Mouse (Mus musculus): ENCODE measurements at regions not wholly inside any gene's neighbourhood (a gene's known extent, or its start where the extent isn't known, plus 50 kb on each side); places are given as distances from the start of the nearest gene placed in this dataset.

GRCm38 (mm10) chr8:126686827-126687226 is 93.0 kb upstream of the Irf2bp2 start:
- no peaks in the 10 kb centered on the region for H3K9me3 ChIP-seq (ENCODE audit: control insufficient read depth, low read length)
- H3K4me2 ChIP-seq (ENCODE audit: low read length) = no peak overlapping the region
- 94% methylated on average over 4 of the region's 4 CpGs for WGBS
- no peak overlapping the region for H3K9ac ChIP-seq (ENCODE audit: low read depth, low read length)
- H3K36me3 ChIP-seq (ENCODE audit: control insufficient read depth, insufficient read depth, low read length) = no peaks in the 10 kb centered on the region
- H3K4me3 ChIP-seq (ENCODE audit: low read length) = no peak overlapping the region
- no peaks in the 10 kb centered on the region; the same call in 1 of the 2 replicates for H3K4me1 ChIP-seq (ENCODE audit: control insufficient read depth, insufficient read depth, low read depth, low read length)
- H3K27ac ChIP-seq (ENCODE audit: low read depth, low read length) = no peak overlapping the region
- no peak for ATAC-seq
- no peaks in the 10 kb centered on the region for H3K27me3 ChIP-seq (replicated peaks; ENCODE audit: control insufficient read depth, insufficient read depth, low read length)

GRCm38 (mm10) chr8:126685365-126685764 is 91.6 kb upstream of the Irf2bp2 start:
- no peaks in the 10 kb centered on the region; the same call in 1 of the 2 replicates for H3K4me1 ChIP-seq (ENCODE audit: control insufficient read depth, insufficient read depth, low read depth, low read length)
- no peak overlapping the region for H3K4me2 ChIP-seq (ENCODE audit: low read length)
- no peak overlapping the region for H3K9ac ChIP-seq (ENCODE audit: low read depth, low read length)
- no peaks in the 10 kb centered on the region for H3K27me3 ChIP-seq (replicated peaks; ENCODE audit: control insufficient read depth, insufficient read depth, low read length)
- WGBS = 74% methylated on average over 6 of the region's 6 CpGs
- no peak overlapping the region for H3K27ac ChIP-seq (ENCODE audit: low read depth, low read length)
- H3K4me3 ChIP-seq (ENCODE audit: low read length) = no peak overlapping the region
- H3K9me3 ChIP-seq (ENCODE audit: control insufficient read depth, low read length) = no peaks in the 10 kb centered on the region
- no peak for ATAC-seq
- no peaks in the 10 kb centered on the region for H3K36me3 ChIP-seq (ENCODE audit: control insufficient read depth, insufficient read depth, low read length)

DNA sequence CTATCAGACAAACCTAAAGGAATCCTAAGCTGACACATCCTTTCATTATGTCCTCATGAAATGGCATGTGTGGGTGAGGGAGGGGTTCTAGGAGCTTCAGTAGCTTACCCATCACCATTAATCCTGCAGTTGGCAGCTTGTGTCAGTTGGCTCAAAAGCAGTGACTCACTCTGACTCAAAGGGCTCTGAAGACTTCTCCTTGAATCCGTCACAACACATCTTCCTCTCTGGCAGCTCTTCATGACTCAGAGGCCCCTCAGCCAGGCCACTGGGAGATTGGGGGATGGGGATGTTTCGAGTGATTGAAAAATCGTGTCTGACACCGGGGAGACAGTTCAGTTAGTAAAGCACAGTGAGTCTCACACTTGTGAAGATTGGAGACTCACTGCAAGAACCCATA is 90.2 kb upstream of the Irf2bp2 start:
- Histone ChIP-seq H3K27ac (ENCODE audit: low read depth, low read length) (no peak overlapping the region), H3K9ac (ENCODE audit: low read depth, low read length) (no peak overlapping the region), H3K27me3 (replicated peaks; ENCODE audit: control insufficient read depth, insufficient read depth, low read length) (no peaks in the 10 kb centered on the region), H3K4me3 (ENCODE audit: low read length) (no peak overlapping the region), H3K4me2 (ENCODE audit: low read length) (no peak overlapping the region), H3K4me1 (ENCODE audit: control insufficient read depth, insufficient read depth, low read depth, low read length) (no peaks in the 10 kb centered on the region; the same call in 1 of the 2 replicates), H3K36me3 (ENCODE audit: control insufficient read depth, insufficient read depth, low read length) (no peaks in the 10 kb centered on the region), H3K9me3 (ENCODE audit: control insufficient read depth, low read length) (no peaks in the 10 kb centered on the region)
- 65% methylated on average over 4 of the region's 4 CpGs for WGBS
- no peak for ATAC-seq

- 91% methylated on average over 2 of the region's 2 CpGs for WGBS
- Histone ChIP-seq H3K27me3 (replicated peaks; ENCODE audit: control insufficient read depth, insufficient read depth, low read length) (no peaks in the 10 kb centered on the region), H3K4me2 (ENCODE audit: low read length) (no peak overlapping the region), H3K9me3 (ENCODE audit: control insufficient read depth, low read length) (no peaks in the 10 kb centered on the region), H3K4me1 (ENCODE audit: control insufficient read depth, insufficient read depth, low read depth, low read length) (no peaks in the 10 kb centered on the region; the same call in none of the 2 replicates), H3K36me3 (ENCODE audit: control insufficient read depth, insufficient read depth, low read length) (no peaks in the 10 kb centered on the region), H3K9ac (ENCODE audit: low read depth, low read length) (no peak overlapping the region), H3K27ac (ENCODE audit: low read depth, low read length) (no peak overlapping the region), H3K4me3 (ENCODE audit: low read length) (no peak overlapping the region)
- no peak for ATAC-seq
Measured at GRCm38 (mm10) chr8:126683555-126683947, 89.8 kb upstream of the Irf2bp2 start.

DNA sequence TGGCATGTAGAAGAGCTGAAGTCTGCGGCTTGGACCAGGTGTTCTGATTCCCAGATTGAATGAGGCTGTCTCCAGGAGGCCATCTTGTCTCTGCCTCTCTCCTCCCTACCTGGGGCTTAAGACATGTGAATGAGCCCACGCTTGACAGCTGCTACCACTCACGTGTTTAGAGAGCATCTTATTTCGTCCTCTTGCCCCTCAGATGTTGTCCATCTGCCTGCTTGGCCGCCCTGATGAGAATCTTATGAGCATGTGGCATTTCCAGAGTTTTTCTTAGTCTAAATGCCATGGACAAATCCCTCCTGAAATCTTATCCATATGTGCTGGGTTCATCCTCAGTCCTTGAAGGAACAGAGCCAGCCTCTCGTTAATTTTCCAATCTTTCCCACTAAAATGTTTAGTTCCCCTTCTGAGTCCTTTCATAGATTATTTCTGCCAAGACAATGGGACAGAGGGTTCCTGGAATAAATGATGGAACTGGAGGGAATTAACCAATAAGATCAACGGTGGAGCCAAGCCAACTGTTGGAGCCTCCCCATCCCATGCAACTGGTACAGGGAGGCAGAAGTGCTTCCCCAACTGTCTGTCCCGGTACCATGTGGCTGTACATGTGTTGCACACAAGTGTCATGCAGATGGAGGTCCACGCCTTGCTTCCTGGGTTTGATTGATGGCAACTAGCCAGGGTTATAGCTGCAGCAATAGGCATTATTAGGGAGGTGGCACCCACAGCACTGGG is 89.2 kb upstream of the Irf2bp2 start:
- Histone ChIP-seq H3K27ac (ENCODE audit: low read depth, low read length) (peak overlapping the region; percentile 40; the same call in 1 of the 2 replicates), H3K4me1 (ENCODE audit: control insufficient read depth, insufficient read depth, low read depth, low read length) (peaks cover 5% of the 10 kb centered on the region), H3K4me2 (ENCODE audit: low read length) (no peak overlapping the region), H3K27me3 (replicated peaks; ENCODE audit: control insufficient read depth, insufficient read depth, low read length) (no peaks in the 10 kb centered on the region), H3K9ac (ENCODE audit: low read depth, low read length) (no peak overlapping the region), H3K4me3 (ENCODE audit: low read length) (no peak overlapping the region), H3K36me3 (ENCODE audit: control insufficient read depth, insufficient read depth, low read length) (no peaks in the 10 kb centered on the region), H3K9me3 (ENCODE audit: control insufficient read depth, low read length) (no peaks in the 10 kb centered on the region)
- ATAC-seq = no peak
- WGBS = 72% methylated on average over 9 of the region's 9 CpGs

- no peaks in the 10 kb centered on the region for H3K36me3 ChIP-seq (ENCODE audit: control insufficient read depth, insufficient read depth, low read length)
- no peak for ATAC-seq
- 48% methylated on average over 6 of the region's 6 CpGs for WGBS
- H3K4me1 ChIP-seq (ENCODE audit: control insufficient read depth, insufficient read depth, low read depth, low read length) = peaks cover 10% of the 10 kb centered on the region
- H3K27ac ChIP-seq (ENCODE audit: low read depth, low read length) = peak overlapping the region; percentile 40
- H3K27me3 ChIP-seq (replicated peaks; ENCODE audit: control insufficient read depth, insufficient read depth, low read length) = no peaks in the 10 kb centered on the region
- H3K4me3 ChIP-seq (ENCODE audit: low read length) = no peak overlapping the region
- H3K4me2 ChIP-seq (ENCODE audit: low read length) = no peak overlapping the region
- H3K9ac ChIP-seq (ENCODE audit: low read depth, low read length) = no peak overlapping the region
- H3K9me3 ChIP-seq (ENCODE audit: control insufficient read depth, low read length) = no peaks in the 10 kb centered on the region
Measured at GRCm38 (mm10) chr8:126681948-126682651, 88.3 kb upstream of the Irf2bp2 start.

DNA sequence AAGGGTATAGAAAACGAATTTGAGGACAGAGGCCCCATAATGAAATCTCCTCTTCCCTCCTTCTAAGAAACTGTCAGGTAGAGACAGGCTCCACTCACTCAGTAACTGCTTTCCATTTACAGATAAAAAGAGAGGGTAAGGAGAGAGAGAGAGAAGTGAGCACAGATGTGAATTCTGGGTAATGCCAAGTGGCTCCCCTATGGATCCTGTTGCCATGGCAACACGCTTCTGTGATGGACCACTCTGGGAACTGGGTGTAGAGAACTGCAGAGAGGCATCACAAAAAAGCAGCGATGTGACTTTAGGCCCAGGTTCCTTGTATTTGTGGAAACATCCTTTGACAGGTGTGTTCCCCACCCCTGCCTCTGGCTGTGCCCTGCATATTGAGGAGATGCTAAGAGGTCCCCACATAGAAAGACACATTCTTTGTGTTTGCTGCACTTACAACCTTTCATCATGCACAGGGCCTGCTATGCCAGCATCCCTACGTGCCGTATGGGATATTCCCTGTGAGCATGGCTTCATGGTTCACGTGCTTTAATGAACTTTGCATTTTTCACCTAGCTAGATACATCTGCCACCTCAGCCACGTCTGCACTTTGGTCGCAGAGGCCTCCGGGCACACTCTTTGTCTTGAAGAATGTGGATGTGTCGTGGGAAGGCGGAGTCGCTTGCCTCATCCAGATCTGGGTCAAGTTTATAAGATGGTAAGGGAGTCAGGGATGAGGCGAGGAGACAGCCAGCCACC is 84.4 kb upstream of the Irf2bp2 start:
- H3K36me3 ChIP-seq (ENCODE audit: control insufficient read depth, insufficient read depth, low read length) = no peaks in the 10 kb centered on the region
- H3K27ac ChIP-seq (ENCODE audit: low read depth, low read length) = peak overlapping the region; percentile 82
- peak; percentile 85 for ATAC-seq
- no peaks in the 10 kb centered on the region for H3K9me3 ChIP-seq (ENCODE audit: control insufficient read depth, low read length)
- no peak overlapping the region for H3K4me2 ChIP-seq (ENCODE audit: low read length)
- H3K4me3 ChIP-seq (ENCODE audit: low read length) = no peak overlapping the region
- peaks cover 10% of the 10 kb centered on the region for H3K4me1 ChIP-seq (ENCODE audit: control insufficient read depth, insufficient read depth, low read depth, low read length)
- 0 out of 2 replicates have a peak overlapping the region, but pooled peaks have one; percentile 15 for H3K9ac ChIP-seq (ENCODE audit: low read depth, low read length)
- 48% methylated on average over 13 of the region's 13 CpGs for WGBS
- H3K27me3 ChIP-seq (replicated peaks; ENCODE audit: control insufficient read depth, insufficient read depth, low read length) = no peaks in the 10 kb centered on the region

GRCm38 (mm10) chr8:126675153-126675552 is 81.4 kb upstream of the Irf2bp2 start:
- H3K9me3 ChIP-seq (ENCODE audit: control insufficient read depth, low read length) = no peaks in the 10 kb centered on the region
- WGBS = 88% methylated on average over 2 of the region's 2 CpGs
- H3K27ac ChIP-seq (ENCODE audit: low read depth, low read length) = no peak overlapping the region
- H3K36me3 ChIP-seq (ENCODE audit: control insufficient read depth, insufficient read depth, low read length) = no peaks in the 10 kb centered on the region
- H3K27me3 ChIP-seq (replicated peaks; ENCODE audit: control insufficient read depth, insufficient read depth, low read length) = no peaks in the 10 kb centered on the region
- H3K9ac ChIP-seq (ENCODE audit: low read depth, low read length) = no peak overlapping the region
- H3K4me3 ChIP-seq (ENCODE audit: low read length) = no peak overlapping the region
- H3K4me2 ChIP-seq (ENCODE audit: low read length) = no peak overlapping the region
- H3K4me1 ChIP-seq (ENCODE audit: control insufficient read depth, insufficient read depth, low read depth, low read length) = peaks cover 10% of the 10 kb centered on the region
- ATAC-seq = no peak

Measured in hindbrain, embryonic 16.5 days (tissue).